Mouse (Mus musculus) C2C12 (cell line): Measurements from ENCODE around the gene Cel. TPM values are rescaled to one million over a fixed set of nuclear protein-coding genes. Genes with fewer than 3 reads are reported as not detected.

Experiments used
- H3K27me3 ChIP-seq: one replicate; pipeline ENCODE4 v1.6.1; 2011; ENCODE audit not compliant: control insufficient read depth, insufficient read depth, insufficient read length
- H3K36me3 ChIP-seq: one replicate; pipeline ENCODE4 v1.6.1; 2011; ENCODE audit not compliant: control insufficient read depth, insufficient read depth
- H3K4me3 ChIP-seq: one replicate; pipeline ENCODE4 v1.5.1; 2011; ENCODE audit warnings: mild to moderate bottlenecking, control low read depth; ENCODE audit not compliant: poor library complexity, insufficient read depth, severe bottlenecking
- H3K79me2 ChIP-seq: one replicate; pipeline ENCODE4 v1.6.1; 2011; ENCODE audit not compliant: control insufficient read depth, insufficient read depth
- H3K79me3 ChIP-seq: one replicate; pipeline ENCODE4 v1.6.1; 2011; ENCODE audit warnings: low read depth, control low read depth
- H3ac ChIP-seq: one replicate; pipeline ENCODE3; 2011; ENCODE audit warnings: low read depth; ENCODE audit not compliant: control insufficient read depth, insufficient read length
- CEBPB ChIP-seq: IDR thresholded peaks from one replicate; pipeline ENCODE4 v1.6.1; 2011; ENCODE audit warnings: low read depth, mild to moderate bottlenecking, control low read depth, moderate library complexity
- CTCF ChIP-seq: IDR thresholded peaks from one replicate; pipeline ENCODE4 v1.5.1; 2011; ENCODE audit not compliant: control insufficient read depth, insufficient read depth, insufficient read length
- FOSL1 ChIP-seq: IDR thresholded peaks from one replicate; pipeline ENCODE4 v1.8.0; 2011; ENCODE audit warnings: mild to moderate bottlenecking, low read length; ENCODE audit not compliant: poor library complexity, insufficient read depth, severe bottlenecking
- MAX ChIP-seq: IDR thresholded peaks from one replicate; pipeline ENCODE4 v1.6.1; 2011; ENCODE audit warnings: mild to moderate bottlenecking, control low read depth
- MYOD1 ChIP-seq: IDR thresholded peaks from one replicate; pipeline ENCODE4 v1.6.1; 2011; ENCODE audit warnings: low read depth; ENCODE audit not compliant: control insufficient read depth, insufficient read length
- MYOG ChIP-seq: IDR thresholded peaks from one replicate; pipeline ENCODE4 v1.6.1; 2011; ENCODE audit not compliant: control insufficient read depth, insufficient read length; ENCODE audit errors: extremely low read depth
- USF1 ChIP-seq: IDR thresholded peaks from one replicate; pipeline ENCODE4 v1.6.1; 2011; ENCODE audit warnings: low read depth, mild to moderate bottlenecking, control low read depth, moderate library complexity
- polyA plus RNA-seq: library from polyadenylated mRNA; unstranded; fragments of >200 nt; fragmentation: generic; extraction: Trizol; gene quantifications from one replicate; pipeline ENCODE4 v1.2.1, GENCODE M21; 2012; ENCODE audit warnings: missing spikeins

Cel gene
- polyA plus RNA-seq, 1 experiment = not detected

GRCm38 (mm10) chr2:28592809-28593208, 29.6 kb upstream of the Cel start:
- H3K4me3 ChIP-seq = no peak overlapping the region
- H3K36me3 ChIP-seq = no peaks in the 10 kb centered on the region

GRCm38 (mm10) chr2:28591479-28591878, 28.3 kb upstream of the Cel start:
- TF ChIP-seq USF1 (no peak), MYOD1 (peak; percentile 50), MAX (no peak), CTCF (no peak), MYOG (no peak), FOSL1 (peak; percentile 78), CEBPB (peak; percentile 58)
- H3K4me3 ChIP-seq = no peak overlapping the region
- H3ac ChIP-seq = no peak overlapping the region
- H3K79me3 ChIP-seq = no peaks in the 10 kb centered on the region
- H3K27me3 ChIP-seq = no peaks in the 10 kb centered on the region
- H3K36me3 ChIP-seq = no peaks in the 10 kb centered on the region
- H3K79me2 ChIP-seq = no peaks in the 10 kb centered on the region

More at GRCm38 (mm10) chr2:28592809-28593208, 29.6 kb upstream of the Cel start:
- H3K79me3 ChIP-seq = no peaks in the 10 kb centered on the region
- H3K27me3 ChIP-seq = no peaks in the 10 kb centered on the region
- TF ChIP-seq MAX (no peak), CEBPB (no peak), MYOG (no peak), MYOD1 (no peak), CTCF (peak; percentile 32)
- no peak overlapping the region for H3ac ChIP-seq
- H3K79me2 ChIP-seq = no peaks in the 10 kb centered on the region

- no peak overlapping the region for H3K4me3 ChIP-seq
- H3K27me3 ChIP-seq = no peaks in the 10 kb centered on the region
- H3K36me3 ChIP-seq = no peaks in the 10 kb centered on the region
- TF ChIP-seq CEBPB (no peak), MYOG (no peak), MAX (no peak), USF1 (no peak), FOSL1 (no peak), MYOD1 (no peak), CTCF (no peak)
- H3K79me3 ChIP-seq = no peaks in the 10 kb centered on the region
- H3K79me2 ChIP-seq = no peaks in the 10 kb centered on the region
- no peak overlapping the region for H3ac ChIP-seq
These were observed 25.4 kb upstream of the Cel start for GRCm38 (mm10) chr2:28588574-28588973.

GRCm38 (mm10) chr2:28585730-28586129, 22.5 kb upstream of the Cel start:
- H3ac ChIP-seq = no peak overlapping the region
- H3K79me2 ChIP-seq = peaks cover 20% of the 10 kb centered on the region
- TF ChIP-seq MYOD1 (no peak), CTCF (no peak), CEBPB (no peak), USF1 (no peak), FOSL1 (no peak), MAX (no peak), MYOG (no peak)
- no peak overlapping the region for H3K4me3 ChIP-seq
- H3K36me3 ChIP-seq = no peaks in the 10 kb centered on the region
- peaks cover 15% of the 10 kb centered on the region for H3K79me3 ChIP-seq
- H3K27me3 ChIP-seq = no peaks in the 10 kb centered on the region

GRCm38 (mm10) chr2:28585043-28585571, 21.9 kb upstream of the Cel start:
- no peaks in the 10 kb centered on the region for H3K27me3 ChIP-seq

GRCm38 (mm10) chr2:28583651-28584050, 20.4 kb upstream of the Cel start, which contains the start of gene Gtf3c5:
Gtf3c5 (minus strand) TSS chr2:28583751.
- H3K4me3 ChIP-seq = peak within 1 kb of the TSS; percentile 91
- no peak for TF ChIP-seq FOSL1
- TF ChIP-seq CTCF = no peak
- no peak for TF ChIP-seq MYOG
- no peak for TF ChIP-seq CEBPB
- no peak for TF ChIP-seq USF1
- TF ChIP-seq MYOD1 = no peak
- TF ChIP-seq MAX = no peak
- peak within 1 kb of the TSS; percentile 90 for H3ac ChIP-seq
- H3K36me3 ChIP-seq = peaks cover 13% of the 10 kb centered on the region
- H3K27me3 ChIP-seq = no peaks in the 10 kb centered on the region
- H3K79me3 ChIP-seq = peaks cover 18% of the 10 kb centered on the region
- H3K79me2 ChIP-seq = peaks cover 29% of the 10 kb centered on the region

More at GRCm38 (mm10) chr2:28585043-28585571, 21.9 kb upstream of the Cel start:
- peaks cover 17% of the 10 kb centered on the region for H3K79me3 ChIP-seq
- TF ChIP-seq MAX (peak; percentile 50), MYOG (no peak), CTCF (peak; percentile 98)
- H3K79me2 ChIP-seq = peaks cover 24% of the 10 kb centered on the region
- H3K4me3 ChIP-seq = no peak overlapping the region
- no peaks in the 10 kb centered on the region for H3K36me3 ChIP-seq
- no peak overlapping the region for H3ac ChIP-seq
